Mouse (Mus musculus) erythroblast, adult 5-6 weeks (primary cell): Measurements from ENCODE around the gene Pacsin3. TPM values are rescaled to one million over a fixed set of nuclear protein-coding genes. Genes with fewer than 3 reads are reported as not detected.

Experiments
- ATAC-seq: replicated peaks from 2 replicates; pipeline ENCODE4 v1.8.0; 2016; ENCODE audit warnings: moderate number of reproducible peaks, mild to moderate bottlenecking, moderate TSS enrichment, inconsistent platforms; ENCODE audit not compliant: poor library complexity, low FRiP score, severe bottlenecking
- total RNA-seq, 2 experiments: library from RNA; stranded (forward) in 1 of 2; stranded (reverse) in 1 of 2; fragments of 150-400 nt in 1 of 2; fragments of 200-764, 138-1000 nt in 1 of 2; gene quantifications; 2 replicates each; pipeline versions ENCODE4 v1.2.3 to v1.2.4; 2015 to 2017; ENCODE audit warnings: low replicate concordance in 2 of 2

Pacsin3 gene
- total RNA-seq, 2 experiments from 2014 or later = not detected

GRCm38 (mm10) chr2:91258054-91258453 is 2.3 kb downstream of the Pacsin3 start:
- no peak for ATAC-seq

DNA sequence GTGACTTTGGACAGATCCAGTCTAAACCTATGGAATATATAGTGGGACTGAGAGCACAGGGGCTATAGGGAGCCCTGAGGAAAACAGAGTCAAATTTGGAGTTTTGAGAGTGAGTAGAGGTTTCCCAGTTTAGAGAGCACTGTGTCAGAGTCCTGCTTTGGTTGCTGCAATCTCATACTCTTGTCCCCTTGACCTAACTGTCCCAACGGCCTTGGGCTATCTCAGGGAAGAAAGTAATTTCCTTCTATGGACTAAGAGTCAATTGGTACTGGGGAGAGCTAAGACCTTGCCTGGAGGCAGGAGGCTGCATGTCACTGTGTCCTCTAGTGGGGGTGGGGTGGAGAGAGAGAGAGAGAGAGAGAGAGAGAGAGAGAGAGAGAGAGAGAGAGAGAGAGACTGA is 3.1 kb downstream of the Pacsin3 start:
- no peak for ATAC-seq

DNA sequence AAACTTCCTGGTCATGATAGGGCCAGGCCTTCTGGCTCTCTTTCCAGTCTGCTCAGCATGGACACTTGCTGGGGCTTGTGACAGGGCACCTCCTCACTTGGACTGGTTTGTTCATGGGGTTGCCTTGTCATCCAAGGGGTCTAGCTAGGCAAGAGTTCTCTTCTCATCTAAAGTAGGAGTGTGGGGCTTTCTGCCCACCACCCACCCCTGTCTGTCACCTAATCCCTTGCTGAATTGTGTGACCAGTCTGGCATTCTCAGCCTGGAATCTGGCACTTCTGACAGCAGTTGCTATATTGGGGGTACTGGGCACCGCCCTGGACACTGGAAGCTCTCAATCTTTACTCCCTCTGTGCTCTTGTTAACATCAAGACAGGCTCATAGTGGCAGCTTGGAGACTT is 3.7 kb downstream of the Pacsin3 start:
- no peak for ATAC-seq

- ATAC-seq = no peak
Observed at GRCm38 (mm10) chr2:91263692-91264660, 8.2 kb downstream of the Pacsin3 start.

DNA sequence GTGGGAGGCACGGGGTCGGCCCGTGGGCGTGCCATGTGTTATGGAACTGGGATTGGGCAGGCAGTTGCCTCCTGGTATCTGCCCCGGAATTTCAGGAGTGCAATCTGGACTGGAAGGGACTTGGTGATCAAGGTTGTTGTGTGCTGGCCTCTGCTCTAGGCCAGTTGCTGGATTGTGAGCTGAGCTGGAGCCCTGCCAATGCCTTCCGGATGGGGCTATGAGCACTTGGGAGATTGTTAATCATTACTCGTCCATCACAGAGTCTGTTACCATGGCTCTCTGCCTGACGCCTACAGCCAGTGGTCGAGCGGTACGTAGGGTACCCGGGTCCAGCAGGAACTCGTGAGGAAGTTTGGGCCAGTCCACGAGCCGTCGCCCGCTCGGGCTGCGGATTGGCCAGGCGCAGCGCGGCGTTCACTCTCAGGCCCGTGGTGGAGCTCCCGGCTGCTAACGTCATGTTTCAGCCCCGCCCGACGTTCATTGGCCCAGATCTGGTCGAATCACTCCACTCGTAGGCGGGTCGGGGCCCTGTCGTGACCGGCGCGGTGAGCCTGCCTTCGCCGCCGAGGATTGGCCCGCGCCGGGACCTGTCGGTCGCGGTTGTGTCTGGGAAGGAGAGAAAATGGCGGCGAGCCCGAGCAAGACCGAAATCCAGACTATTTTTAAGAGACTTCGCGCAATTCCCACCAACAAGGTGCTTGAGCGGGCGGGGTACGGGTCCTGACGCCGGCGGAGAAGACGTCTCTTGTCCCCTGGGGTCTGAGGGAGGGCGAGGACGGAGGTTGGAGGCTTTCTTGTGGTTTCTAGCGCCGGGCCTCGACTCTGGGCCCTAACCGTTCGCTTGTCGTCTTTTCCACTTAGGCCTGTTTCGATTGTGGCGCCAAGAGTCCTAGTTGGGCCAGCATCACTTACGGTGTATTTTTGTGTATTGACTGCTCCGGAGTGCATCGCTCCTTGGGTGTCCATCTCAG is 9.2 kb downstream of the Pacsin3 start, which contains the start of gene Arfgap2:
TSS of gene Arfgap2 (plus strand) at position 264 of the 971 bp plus-strand sequence.
- peak; percentile 93 for ATAC-seq

GRCm38 (mm10) chr2:91268042-91268441 is 12.3 kb downstream of the Pacsin3 start:
- no peak for ATAC-seq

DNA sequence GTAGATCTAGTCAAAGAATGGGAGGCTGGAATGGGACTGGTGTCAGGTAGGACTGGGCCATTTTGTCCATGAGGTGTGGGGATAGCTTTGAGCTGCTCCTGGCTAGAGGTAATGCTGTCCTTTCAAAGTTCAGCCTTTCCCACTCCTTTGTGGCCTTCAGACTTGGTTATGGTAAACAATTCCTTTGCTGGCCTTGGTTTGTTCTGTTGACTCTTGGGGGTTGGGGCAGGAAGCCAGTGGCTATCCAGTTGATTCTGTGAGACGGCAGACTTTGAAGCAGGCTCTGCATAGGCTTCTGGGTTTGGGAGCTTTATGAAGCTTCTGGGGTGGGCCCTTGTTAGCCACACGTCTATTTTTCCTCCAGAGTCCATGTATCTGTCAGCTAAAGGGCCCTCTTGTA is 13.0 kb downstream of the Pacsin3 start:
- ATAC-seq = no peak

DNA sequence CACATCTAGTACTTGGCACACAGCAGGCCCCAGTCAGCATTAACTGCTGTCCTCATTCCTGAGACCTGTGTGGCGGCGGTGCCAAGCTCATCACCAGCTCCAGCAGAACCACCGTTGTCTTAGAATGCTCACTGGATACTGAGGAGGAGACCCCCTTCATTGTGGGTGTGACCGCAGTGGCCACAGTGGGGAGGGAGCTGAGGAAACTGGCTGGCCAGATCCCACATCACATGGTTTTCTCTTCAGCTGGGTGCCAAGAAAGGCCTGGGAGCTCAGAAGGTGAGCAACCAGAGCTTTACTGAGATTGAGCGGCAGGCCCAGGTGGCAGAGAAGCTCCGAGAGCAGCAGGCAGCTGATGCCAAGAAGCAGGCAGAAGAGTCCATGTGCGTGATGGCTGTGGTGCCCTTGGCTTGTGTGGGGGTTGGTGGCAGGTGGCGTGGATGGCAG is 14.0 kb downstream of the Pacsin3 start:
- ATAC-seq = no peak

DNA sequence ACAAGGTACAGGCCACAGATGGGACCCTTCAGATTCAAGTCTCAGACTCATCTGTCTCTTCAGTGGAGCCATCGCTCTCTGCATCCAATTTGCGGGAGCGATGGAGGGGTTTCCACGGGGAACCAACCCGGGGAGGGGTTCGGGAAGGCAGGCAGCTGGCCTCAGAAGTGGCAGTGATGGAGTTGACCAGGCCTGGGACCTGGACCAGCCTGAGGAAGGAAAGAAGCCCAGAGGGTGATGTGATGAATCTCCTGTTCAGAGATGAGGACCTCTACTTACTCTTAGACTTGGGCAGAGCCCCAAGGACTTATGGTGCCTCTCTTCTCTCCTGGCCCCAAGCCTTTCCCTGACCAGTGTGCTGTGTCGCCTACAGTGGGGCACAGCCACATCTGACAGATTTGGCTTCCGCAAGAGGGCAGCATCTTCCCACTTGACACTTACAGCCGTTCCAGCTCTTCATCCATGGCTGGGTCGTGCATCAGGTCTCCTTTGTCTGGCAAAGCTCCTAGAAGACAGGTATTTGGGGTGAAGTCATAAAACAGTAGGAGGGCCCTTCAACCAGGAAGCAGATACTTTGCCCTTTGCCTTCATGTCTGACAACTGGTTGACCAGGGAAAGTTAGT is 23.1 kb downstream of the Pacsin3 start:
- 0 out of 2 replicates have a peak, but pooled peaks have one; percentile 27 for ATAC-seq

- ATAC-seq = no peak
Observed at GRCm38 (mm10) chr2:91279372-91279755, 23.6 kb downstream of the Pacsin3 start.

GRCm38 (mm10) chr2:91281366-91281765 is 25.6 kb downstream of the Pacsin3 start:
- ATAC-seq = no peak

- no peak for ATAC-seq
Observed at GRCm38 (mm10) chr2:91283972-91284371, 28.2 kb downstream of the Pacsin3 start.

DNA sequence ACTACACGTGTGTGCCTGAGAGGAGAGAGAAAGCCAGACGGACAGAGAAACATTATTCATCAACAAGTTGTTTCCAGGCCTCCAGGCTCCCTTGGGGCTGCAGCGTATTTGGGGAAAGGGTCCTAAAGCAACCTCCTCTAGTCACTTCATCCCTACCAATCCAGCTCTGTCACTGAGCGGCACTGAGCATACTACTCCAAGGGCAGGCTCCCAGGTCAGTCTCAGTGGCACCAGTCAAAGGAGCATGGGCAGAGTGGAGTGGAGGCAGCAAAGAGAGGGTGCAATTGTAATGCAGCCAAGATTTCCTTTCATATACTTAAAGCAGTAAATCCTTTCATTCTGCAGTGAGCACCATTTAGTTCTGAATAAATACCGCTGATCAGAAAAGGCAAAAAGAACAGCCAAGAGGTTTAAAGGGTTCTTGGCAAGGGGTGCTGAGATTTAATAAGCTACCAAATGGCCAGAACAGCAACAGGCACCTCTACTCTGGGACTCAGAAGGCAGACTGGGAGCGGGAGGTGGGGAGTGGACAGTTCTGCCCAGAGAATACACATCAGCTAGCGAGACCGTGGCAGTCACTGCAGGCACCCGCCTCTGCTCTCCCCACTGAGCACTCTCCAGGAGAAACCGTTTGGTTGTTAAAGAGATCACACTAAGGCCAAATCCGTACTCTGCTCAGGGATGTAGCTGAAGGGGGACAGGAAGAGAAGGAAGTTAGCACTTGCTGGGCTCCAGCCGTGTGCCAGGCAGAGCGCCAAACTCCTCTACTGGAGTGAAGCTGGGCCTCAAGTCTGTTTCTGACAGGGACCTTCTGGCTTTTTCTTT is 28.8 kb downstream of the Pacsin3 start:
- no peak for ATAC-seq

- peak; percentile 78 for ATAC-seq
Observed at GRCm38 (mm10) chr2:91285885-91286505, 30.2 kb downstream of the Pacsin3 start.

DNA sequence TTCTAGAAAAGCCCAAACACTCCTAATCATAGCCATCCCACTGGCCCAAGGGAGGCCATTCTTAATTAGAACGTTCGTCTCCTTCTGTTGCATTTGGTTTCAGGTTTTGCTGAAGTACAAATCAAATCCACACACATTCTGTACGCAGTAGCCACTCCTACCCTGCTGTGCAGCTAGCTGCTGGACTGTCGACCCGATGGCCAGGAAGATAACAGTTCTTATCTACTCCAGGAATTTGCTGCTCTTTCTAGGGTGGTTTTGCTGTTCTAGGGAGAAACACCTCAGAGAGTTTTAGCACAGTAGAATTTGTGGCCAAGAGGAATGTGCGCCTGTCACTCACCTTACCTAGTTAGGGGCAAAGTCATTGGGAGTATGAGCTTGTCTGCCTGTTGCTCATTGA is 31.8 kb downstream of the Pacsin3 start:
- no peak for ATAC-seq

DNA sequence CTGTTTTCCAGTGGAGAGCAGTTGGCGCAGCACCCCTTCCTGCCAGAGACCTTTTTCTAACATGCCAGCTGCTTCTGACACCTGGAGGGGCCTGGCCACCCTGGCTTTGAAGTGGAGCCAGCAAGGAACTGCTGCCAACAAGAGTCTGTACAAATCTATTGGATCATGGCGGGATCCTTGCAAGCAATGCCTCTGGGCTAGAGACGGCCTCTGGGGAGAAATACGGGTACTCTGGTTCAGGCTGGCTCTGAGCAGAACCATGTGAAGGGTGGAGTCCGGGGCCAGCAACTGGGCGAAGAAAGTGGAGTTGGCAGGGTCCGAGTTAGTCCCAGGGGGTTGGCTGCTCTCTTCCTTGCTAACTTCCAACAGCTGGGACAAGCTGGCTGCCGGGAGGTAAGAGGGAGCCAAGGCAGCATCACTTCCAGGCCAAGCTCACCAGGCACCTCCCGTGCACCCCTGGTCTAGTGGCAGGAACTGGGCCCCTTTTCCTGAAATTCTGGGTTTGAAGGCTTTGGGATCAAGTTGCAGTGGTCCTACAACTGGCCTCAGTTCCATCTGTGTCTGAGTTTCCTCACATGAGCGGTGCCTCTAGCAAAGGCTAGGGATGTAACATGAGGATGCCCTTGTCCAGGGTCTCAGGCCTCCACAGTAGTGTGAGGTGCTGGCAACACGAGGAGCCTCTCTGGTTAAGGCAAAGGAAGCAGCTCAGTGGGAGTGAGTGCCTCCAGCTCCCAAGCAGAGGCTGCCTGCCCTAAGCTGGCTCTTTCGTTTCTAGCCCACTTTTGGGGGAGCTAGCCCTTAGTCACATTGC is 35.6 kb downstream of the Pacsin3 start:
- no peak for ATAC-seq

DNA sequence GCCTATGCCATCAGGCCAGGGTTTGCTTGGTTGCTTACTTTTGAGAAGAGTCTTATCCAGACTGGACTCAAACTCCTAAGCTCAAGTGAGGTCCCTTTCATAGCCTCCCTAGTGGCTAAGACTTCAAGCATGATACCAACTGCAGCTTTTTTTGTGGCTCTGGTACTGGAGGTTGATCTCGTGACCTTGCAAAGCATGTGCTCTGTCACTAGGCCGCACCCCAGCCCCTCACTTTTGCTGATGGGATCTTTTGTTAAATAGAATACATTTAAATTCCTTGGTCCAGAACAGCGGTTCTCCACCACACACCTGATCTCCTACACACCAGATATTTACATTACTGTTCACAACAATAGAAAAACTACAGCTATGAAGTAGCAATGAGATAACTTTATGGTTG is 38.5 kb downstream of the Pacsin3 start:
- ATAC-seq = no peak

DNA sequence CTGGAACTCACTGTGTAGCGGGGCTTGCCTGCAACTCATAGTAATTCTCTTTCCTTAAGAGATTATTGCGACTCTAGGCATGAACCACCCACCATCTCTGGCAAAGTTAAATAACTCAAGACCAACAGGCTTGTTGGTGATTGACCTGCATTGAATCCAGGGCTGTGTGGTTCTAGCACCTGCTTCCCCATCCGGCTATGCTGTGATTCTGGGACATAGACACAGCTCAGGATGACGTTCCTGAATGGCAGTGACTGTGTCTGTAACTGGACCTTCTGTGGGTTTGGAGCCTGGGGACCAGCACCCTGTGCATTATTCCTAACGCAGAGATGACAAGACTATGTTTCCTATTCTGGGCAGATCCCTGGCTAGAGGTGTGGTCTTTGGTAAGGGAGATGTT is 40.1 kb downstream of the Pacsin3 start:
- ATAC-seq = no peak
